7 mouse cellular contexts compared by ENCODE assay signal in the genomic region with DNA sequence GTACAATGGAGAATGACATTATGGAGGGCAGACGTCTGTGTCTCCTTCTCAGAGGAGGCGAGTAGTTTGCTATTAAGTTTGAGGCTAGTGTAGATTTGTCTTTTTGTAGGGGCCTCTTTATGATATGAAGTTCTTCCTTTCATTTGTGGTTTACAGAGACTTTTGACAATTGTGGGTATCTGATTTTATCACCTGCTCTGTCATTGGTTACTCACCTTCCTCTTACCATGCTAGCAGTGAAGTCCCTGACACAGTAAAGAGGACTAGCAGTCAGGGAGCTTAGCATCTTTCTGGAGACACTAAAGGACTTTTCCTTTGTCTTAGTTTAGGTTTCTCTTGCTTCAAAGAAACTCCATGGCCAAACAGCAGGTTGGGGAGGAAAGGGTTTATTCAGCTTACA.
"Had no signal": no experiment of that assay in that cellular context is flagged by ENCODE, and none has a peak within 500 bp of the region (broad histone marks: within the 10 kb centered on the region; RNA-seq: fewer than 3 reads in every experiment).

No protein-coding gene starts in this region.

- ATAC-seq: midbrain, embryonic 13.5 days had no signal

- DNase-seq: kidney, postnatal 25 days; layer of hippocampus, postnatal 36 days; left cerebral cortex, postnatal 4 days; lung, adult 18-20 months; right cerebral cortex, postnatal 14 days; thymus, postnatal 36 days had no signal
